Mouse (Mus musculus) embryonic facial prominence, embryonic 14.5 days (tissue): Measurements from ENCODE around the gene Asns. TPM values are rescaled to one million over a fixed set of nuclear protein-coding genes. Genes with fewer than 3 reads are reported as not detected.

ENCODE experiments used
- polyA plus RNA-seq: library from polyadenylated mRNA; unstranded; fragments of >200 nt; fragmentation: Nextera tagmentation; extraction: Ambion mirVana; gene quantifications from 2 replicates; pipeline ENCODE4 v1.2.1, GENCODE M21; 2014

Asns gene
- polyA plus RNA-seq, 1 experiment from 2014 or later: 67.8 TPM

Other genes with a start within 250 kb of the Asns start
- gene Tac1, start 138.4 kb downstream of the Asns start, polyA plus RNA-seq: 17.0 and 18.0 TPM in 2 replicates
- gene C1galt1, start 151.6 kb upstream of the Asns start, polyA plus RNA-seq: 6.1 and 6.8 TPM in 2 replicates